Mouse (Mus musculus): ENCODE results near the gene Zfp982.
"Not testable (repeated sequence)": the region's sequence is repeated elsewhere in the genome, so short reads cannot be mapped to it uniquely, and the experiment has no call there.

Zfp982 gene

GRCm38 (mm10) chr4:147559096-147559495 is 66.9 kb downstream of the Zfp982 start:
- DNase-seq (ENCODE audit: low read depth, low spot score), result not testable (repeated sequence)
